Mouse (Mus musculus) myocyte (in vitro differentiated cells): ENCODE results near the gene Nbl1. TPM values are rescaled to one million over a fixed set of nuclear protein-coding genes. Genes with fewer than 3 reads are reported as not detected.

Experiments used
- H3K27me3 ChIP-seq: one replicate; pipeline ENCODE4 v1.6.1; 2011; ENCODE audit not compliant: control insufficient read depth, insufficient read depth, insufficient read length
- H3K36me3 ChIP-seq: one replicate; pipeline ENCODE4 v1.6.1; 2011; ENCODE audit not compliant: control insufficient read depth, insufficient read depth
- H3K4me2 ChIP-seq: one replicate; pipeline ENCODE4 v1.6.1; 2011; ENCODE audit warnings: low read depth, control low read depth
- H3K4me3 ChIP-seq: one replicate; pipeline ENCODE4 v1.5.1; 2011; ENCODE audit warnings: mild to moderate bottlenecking, control low read depth, moderate library complexity
- H3K79me2 ChIP-seq: one replicate; pipeline ENCODE4 v1.6.1; 2011; ENCODE audit not compliant: control insufficient read depth, insufficient read depth
- H3ac ChIP-seq: one replicate; pipeline ENCODE4 v1.6.1; 2011; ENCODE audit not compliant: control insufficient read depth, insufficient read length
- CEBPB ChIP-seq: IDR thresholded peaks from 2 replicates; pipeline ENCODE4 v1.6.1; 2011; ENCODE audit warnings: mild to moderate bottlenecking, moderate library complexity; ENCODE audit not compliant: poor library complexity, insufficient read depth, severe bottlenecking
- E2F4 ChIP-seq: IDR thresholded peaks from one replicate; pipeline ENCODE4 v1.6.1; 2011; ENCODE audit warnings: mild to moderate bottlenecking, control low read depth, moderate library complexity; ENCODE audit not compliant: insufficient read depth
- MAX ChIP-seq: IDR thresholded peaks from one replicate; pipeline ENCODE4 v1.6.1; 2011; ENCODE audit warnings: low read depth, mild to moderate bottlenecking, control low read depth
- MYOD1 ChIP-seq, 3 experiments: IDR thresholded peaks; one replicate each; pipeline ENCODE4 v1.6.1; 2011; ENCODE audit warnings: control low read depth in 2 of 3, low read depth in 2 of 3, mild to moderate bottlenecking in 2 of 3, moderate library complexity in 1 of 3; ENCODE audit not compliant: insufficient read length in 2 of 3, control insufficient read depth in 1 of 3
- MYOG ChIP-seq, 3 experiments: IDR thresholded peaks; one replicate each; pipeline ENCODE4 v1.6.1; 2011; ENCODE audit warnings: control low read depth in 2 of 3, low read depth in 2 of 3, mild to moderate bottlenecking in 2 of 3; ENCODE audit not compliant: insufficient read length in 2 of 3, control insufficient read depth in 1 of 3, insufficient read depth in 1 of 3
- POLR2A ChIP-seq: IDR thresholded peaks from one replicate; pipeline ENCODE4 v1.6.1; 2011; ENCODE audit warnings: low read depth, mild to moderate bottlenecking, control low read depth, moderate library complexity; ENCODE audit not compliant: insufficient read length
- POLR2AphosphoS2 ChIP-seq: IDR thresholded peaks from one replicate; pipeline ENCODE4 v1.6.1; 2011; ENCODE audit warnings: low read depth, control low read depth; ENCODE audit not compliant: insufficient read length
- REST ChIP-seq: IDR thresholded peaks from one replicate; pipeline ENCODE4 v1.6.1; 2011; ENCODE audit warnings: mild to moderate bottlenecking, control low read depth, moderate library complexity; ENCODE audit not compliant: insufficient read depth, insufficient read length
- SRF ChIP-seq: IDR thresholded peaks from one replicate; pipeline ENCODE4 v1.6.1; 2011; ENCODE audit warnings: low read depth; ENCODE audit not compliant: control insufficient read depth, insufficient read length
- TCF12 ChIP-seq: IDR thresholded peaks from one replicate; pipeline ENCODE4 v1.6.1; 2011; ENCODE audit warnings: mild to moderate bottlenecking, control low read depth; ENCODE audit not compliant: poor library complexity, insufficient read depth, severe bottlenecking
- TCF3 ChIP-seq: IDR thresholded peaks from one replicate; pipeline ENCODE4 v1.6.1; 2011; ENCODE audit warnings: low read depth, control low read depth; ENCODE audit not compliant: insufficient read length
- USF1 ChIP-seq: IDR thresholded peaks from one replicate; pipeline ENCODE4 v1.6.1; 2011; ENCODE audit warnings: low read depth, mild to moderate bottlenecking, control low read depth, moderate library complexity
- polyA plus RNA-seq: library from polyadenylated mRNA; unstranded; fragments of >200 nt; fragmentation: generic; extraction: Trizol; gene quantifications from one replicate; pipeline ENCODE4 v1.2.1, GENCODE M21; 2012; ENCODE audit warnings: missing spikeins

The Nbl1 gene
- polyA plus RNA-seq, 1 experiment, result 42.2 TPM

GRCm38 (mm10) chr4:139075915-139076314 lies 16.9 kb downstream of the Nbl1 start:
- Histone ChIP-seq H3K4me3 (no peak overlapping the region), H3K79me2 (no peaks in the 10 kb centered on the region), H3K4me2 (no peak overlapping the region), H3K27me3 (peaks cover 36% of the 10 kb centered on the region), H3ac (no peak overlapping the region), H3K36me3 (no peaks in the 10 kb centered on the region)
- no peak for TF ChIP-seq POLR2A
- TF ChIP-seq MAX, result no peak
- TF ChIP-seq POLR2AphosphoS2, result no peak
- no peak for TF ChIP-seq CEBPB
- no peak for TF ChIP-seq REST
- TF ChIP-seq MYOG (IDR thresholded peaks at IDR 0.05; ENCODE audit: control insufficient read depth in 1 of 3, insufficient read depth in 1 of 3, insufficient read length in 2 of 3, low read depth in 2 of 3), result no peak
- TF ChIP-seq USF1, result no peak
- no peak for TF ChIP-seq TCF12
- TF ChIP-seq TCF3, result no peak
- no peak for TF ChIP-seq MYOD1 (IDR thresholded peaks at IDR 0.05; ENCODE audit: control insufficient read depth in 1 of 3, insufficient read length in 2 of 3, low read depth in 2 of 3)

GRCm38 (mm10) chr4:139075041-139075711 lies 17.6 kb downstream of the Nbl1 start, which contains the start of gene Htr6:
TSS of gene Htr6 (minus strand) at chr4:139075570.
- Histone ChIP-seq H3K4me3 (no peak within 1 kb of the TSS), H3K36me3 (no peaks in the 10 kb centered on the region), H3ac (no peak within 1 kb of the TSS), H3K4me2 (no peak within 1 kb of the TSS), H3K27me3 (peaks cover 36% of the 10 kb centered on the region), H3K79me2 (no peaks in the 10 kb centered on the region)
- TF ChIP-seq SRF, result no peak
- no peak for TF ChIP-seq E2F4
- TF ChIP-seq TCF12, result no peak
- TF ChIP-seq TCF3, result no peak
- TF ChIP-seq REST, result no peak
- TF ChIP-seq POLR2AphosphoS2, result no peak
- no peak for TF ChIP-seq USF1
- no peak for TF ChIP-seq CEBPB
- TF ChIP-seq MYOD1 (IDR thresholded peaks at IDR 0.05; ENCODE audit: control insufficient read depth in 1 of 3, insufficient read length in 2 of 3, low read depth in 2 of 3), result no peak
- TF ChIP-seq MAX, result no peak
- TF ChIP-seq MYOG (IDR thresholded peaks at IDR 0.05; ENCODE audit: control insufficient read depth in 1 of 3, insufficient read depth in 1 of 3, insufficient read length in 2 of 3, low read depth in 2 of 3), result no peak
- TF ChIP-seq POLR2A, result no peak

- Histone ChIP-seq H3K36me3 (no peaks in the 10 kb centered on the region), H3K4me2 (no peak overlapping the region), H3ac (no peak overlapping the region), H3K79me2 (no peaks in the 10 kb centered on the region), H3K27me3 (peaks cover 36% of the 10 kb centered on the region), H3K4me3 (no peak overlapping the region)
- TF ChIP-seq USF1 (no peak), REST (no peak), MAX (no peak), CEBPB (no peak), SRF (no peak), POLR2AphosphoS2 (no peak), TCF3 (no peak), E2F4 (no peak), POLR2A (no peak), MYOD1 (IDR thresholded peaks at IDR 0.05; ENCODE audit: control insufficient read depth in 1 of 3, insufficient read length in 2 of 3, low read depth in 2 of 3) (no peak), TCF12 (no peak), MYOG (IDR thresholded peaks at IDR 0.05; ENCODE audit: control insufficient read depth in 1 of 3, insufficient read depth in 1 of 3, insufficient read length in 2 of 3, low read depth in 2 of 3) (no peak)
Observed at GRCm38 (mm10) chr4:139074060-139074459, 18.7 kb downstream of the Nbl1 start.

- Histone ChIP-seq H3K4me2 (no peak overlapping the region), H3K36me3 (no peaks in the 10 kb centered on the region), H3K27me3 (peaks cover 18% of the 10 kb centered on the region), H3K79me2 (no peaks in the 10 kb centered on the region), H3K4me3 (no peak overlapping the region), H3ac (no peak overlapping the region)
- TF ChIP-seq MYOG (IDR thresholded peaks at IDR 0.05; ENCODE audit: control insufficient read depth in 1 of 3, insufficient read depth in 1 of 3, insufficient read length in 2 of 3, low read depth in 2 of 3) (no peak), POLR2A (no peak), USF1 (no peak), MAX (no peak), MYOD1 (IDR thresholded peaks at IDR 0.05; ENCODE audit: control insufficient read depth in 1 of 3, insufficient read length in 2 of 3, low read depth in 2 of 3) (no peak), REST (no peak)
Observed at GRCm38 (mm10) chr4:139068287-139068686, 24.5 kb downstream of the Nbl1 start.

GRCm38 (mm10) chr4:139064831-139065230 lies 28.0 kb downstream of the Nbl1 start:
- H3K79me2 ChIP-seq, result no peaks in the 10 kb centered on the region
- TF ChIP-seq TCF3 (no peak), USF1 (no peak), SRF (no peak), MYOG (IDR thresholded peaks at IDR 0.05; ENCODE audit: control insufficient read depth in 1 of 3, insufficient read depth in 1 of 3, insufficient read length in 2 of 3, low read depth in 2 of 3) (no peak), MAX (no peak), POLR2AphosphoS2 (no peak), REST (no peak), TCF12 (no peak), POLR2A (no peak), E2F4 (no peak), CEBPB (no peak)
- H3K27me3 ChIP-seq, result peaks cover 11% of the 10 kb centered on the region
- no peak overlapping the region for H3K4me3 ChIP-seq
- no peak overlapping the region for H3K4me2 ChIP-seq
- no peaks in the 10 kb centered on the region for H3K36me3 ChIP-seq
- H3ac ChIP-seq, result no peak overlapping the region
